Mouse (Mus musculus) kidney, postnatal 0 days (tissue): ENCODE data around the gene Kcnk7. TPM values are rescaled to one million over a fixed set of nuclear protein-coding genes. Genes with fewer than 3 reads are reported as not detected.
A peak's percentile ranks its signal among the peaks of the same experiment; 100 is the strongest.

Experiments
- ATAC-seq: fragments of 200-750 bp; cut with Nextera tagmentation; replicated peaks from 2 replicates; pipeline ENCODE4 v1.8.0; 2017; ENCODE audit warnings: low read depth, moderate number of reproducible peaks, moderate TSS enrichment, moderate library complexity; ENCODE audit not compliant: low FRiP score
- DNase-seq: peaks from one replicate; pipeline ENCODE4 v3.0.0-alpha.2; 2016; ENCODE audit warnings: low spot score
- H3K27ac ChIP-seq: fragments of 300-500 bp; sonication (generic); 2 replicates; pipeline ENCODE4 v1.5.1; 2014; ENCODE audit warnings: mild to moderate bottlenecking
- H3K27me3 ChIP-seq: fragments of 300-500 bp; sonication (generic); 2 replicates; pipeline ENCODE4 v1.6.1; 2014; ENCODE audit warnings: low read length, mixed read lengths; ENCODE audit not compliant: insufficient read depth
- H3K36me3 ChIP-seq: fragments of 300-500 bp; sonication (generic); 2 replicates; pipeline ENCODE4 v1.6.1; 2014; ENCODE audit warnings: low read length, mixed read lengths; ENCODE audit not compliant: insufficient read depth
- H3K4me1 ChIP-seq: fragments of 300-500 bp; sonication (generic); replicated peaks from 2 replicates; pipeline ENCODE4 v1.6.1; 2014; ENCODE audit warnings: antibody characterized with exemption, low read length, mixed read lengths; ENCODE audit not compliant: insufficient read depth
- H3K4me2 ChIP-seq: fragments of 300-500 bp; sonication (generic); 2 replicates; pipeline ENCODE4 v1.6.1; 2014; ENCODE audit warnings: mild to moderate bottlenecking, low read length, moderate library complexity, mixed read lengths
- H3K4me3 ChIP-seq: fragments of 300-500 bp; sonication (generic); replicated peaks from 2 replicates; pipeline ENCODE4 v1.5.1; 2014; ENCODE audit warnings: low read depth, low read length
- H3K9ac ChIP-seq: fragments of 300-500 bp; sonication (generic); 2 replicates; pipeline ENCODE4 v1.6.1; 2014; ENCODE audit warnings: low read depth, low read length
- H3K9me3 ChIP-seq: fragments of 300-500 bp; sonication (generic); replicated peaks from 2 replicates; pipeline ENCODE4 v1.6.1; 2016; ENCODE audit warnings: low read length, inconsistent platforms, mixed read lengths
- CTCF ChIP-seq: IDR thresholded peaks from 2 replicates; pipeline ENCODE4 v1.5.1; 2016; ENCODE audit warnings: antibody characterized with exemption, low read depth, mild to moderate bottlenecking, moderate library complexity
- WGBS: fragments of 180-500 bp; shearing (Covaris S2); extraction: QIAGEN DNeasy Blood & Tissue Kit; methylation state at CpG from one replicate; pipeline ENCODE4 v1.1.7; 2014; 5-methylcytosine and 5-hydroxymethylcytosine counted together
- microRNA-seq: library from miRNA; unstranded; fragments of <30 nt; microRNA quantifications from one replicate; pipeline ENCODE4, GENCODE M21; 2016
- polyA plus RNA-seq: library from polyadenylated mRNA; unstranded; fragments of >200 nt; fragmentation: Nextera tagmentation; extraction: Ambion mirVana; gene quantifications from 2 replicates; pipeline ENCODE4 v1.2.1, GENCODE M21; 2015

Gene Kcnk7
- polyA plus RNA-seq, 1 experiment from 2014 or later = 0.32 TPM

- no peak overlapping the region for H3K9ac ChIP-seq
Measured at GRCm38 (mm10) chr19:5756321-5756985, 52.3 kb downstream of the Kcnk7 start.

More at GRCm38 (mm10) chr19:5756321-5756985, 52.3 kb downstream of the Kcnk7 start:
- 23% methylated on average over 27 of the region's 29 CpGs for WGBS
- peaks cover 8% of the 10 kb centered on the region; the same call in 1 of the 2 replicates for H3K4me1 ChIP-seq
- DNase-seq = peak; percentile 43
- ATAC-seq = no peak
- TF ChIP-seq CTCF = no peak
- H3K4me3 ChIP-seq = no peak overlapping the region
- H3K4me2 ChIP-seq = peak overlapping the region; percentile 43
- H3K27me3 ChIP-seq = no peaks in the 10 kb centered on the region; the same call in 1 of the 2 replicates
- H3K36me3 ChIP-seq = peaks cover 42% of the 10 kb centered on the region
- no peak overlapping the region for H3K27ac ChIP-seq
- H3K9me3 ChIP-seq = no peaks in the 10 kb centered on the region

Small RNA genes within 50 kb of the gene (microRNA-seq; reads per million reads assigned to microRNA genes)
- gene Mir6987 = not detected

Other genes with a start within 250 kb of the Kcnk7 start
- gene Ccdc85b, start 246.5 kb upstream of the Kcnk7 start, polyA plus RNA-seq = 12.2 and 15.6 TPM in 2 replicates
- gene Fibp, start 243.8 kb upstream of the Kcnk7 start, polyA plus RNA-seq = 141 and 150 TPM in 2 replicates
- 0.79 and 1.2 TPM in 2 replicates for gene Ctsw, start 235.9 kb upstream of the Kcnk7 start, polyA plus RNA-seq
- 126 and 140 TPM in 2 replicates for gene Efemp2, start 230.4 kb upstream of the Kcnk7 start, polyA plus RNA-seq
- gene Mus81, start 216.0 kb upstream of the Kcnk7 start, polyA plus RNA-seq = 31.3 and 31.8 TPM in 2 replicates
- 2,170 and 2,281 TPM in 2 replicates for gene Cfl1, start 213.9 kb upstream of the Kcnk7 start, polyA plus RNA-seq
- gene 1700020D05Rik, start 200.6 kb upstream of the Kcnk7 start, polyA plus RNA-seq = 0.13 TPM in 1 of 2 replicates, not detected in the other
- gene Snx32, start 193.8 kb upstream of the Kcnk7 start, polyA plus RNA-seq = 7.6 and 8.0 TPM in 2 replicates
- 12.3 and 13.7 TPM in 2 replicates for gene Ovol1, start 143.7 kb upstream of the Kcnk7 start, polyA plus RNA-seq
- gene Ap5b1, start 136.3 kb upstream of the Kcnk7 start, polyA plus RNA-seq = 7.1 and 7.2 TPM in 2 replicates
- gene Rnaseh2c, start 102.5 kb upstream of the Kcnk7 start, polyA plus RNA-seq = 107 and 128 TPM in 2 replicates
- 54.0 and 56.5 TPM in 2 replicates for gene Kat5, start 94.1 kb upstream of the Kcnk7 start, polyA plus RNA-seq
- 42.6 and 45.5 TPM in 2 replicates for gene Rela, start 66.9 kb upstream of the Kcnk7 start, polyA plus RNA-seq
- 22.5 and 26.2 TPM in 2 replicates for gene Sipa1, start 40.7 kb upstream of the Kcnk7 start, polyA plus RNA-seq
- 35.4 and 39.8 TPM in 2 replicates for gene Map3k11, start 15.6 kb upstream of the Kcnk7 start, polyA plus RNA-seq
- 14.8 and 15.0 TPM in 2 replicates for gene Pcnx3, start 15.5 kb upstream of the Kcnk7 start, polyA plus RNA-seq
- 14.3 and 15.0 TPM in 2 replicates for gene Ehbp1l1, start 21.9 kb downstream of the Kcnk7 start, polyA plus RNA-seq
- 91.0 and 92.7 TPM in 2 replicates for gene Fam89b, start 25.3 kb downstream of the Kcnk7 start, polyA plus RNA-seq
- gene Ltbp3, start 36.5 kb downstream of the Kcnk7 start, polyA plus RNA-seq = 22.3 and 23.9 TPM in 2 replicates
- gene Scyl1, start 67.1 kb downstream of the Kcnk7 start, polyA plus RNA-seq = 63.5 and 65.1 TPM in 2 replicates
- 31.6 and 35.9 TPM in 2 replicates for gene Frmd8, start 170.9 kb downstream of the Kcnk7 start, polyA plus RNA-seq
- gene Slc25a45, start 173.4 kb downstream of the Kcnk7 start, polyA plus RNA-seq = 19.9 and 24.5 TPM in 2 replicates
- 2.9 and 3.6 TPM in 2 replicates for gene Tigd3, start 189.8 kb downstream of the Kcnk7 start, polyA plus RNA-seq
- 108 and 109 TPM in 2 replicates for gene Dpf2, start 208.6 kb downstream of the Kcnk7 start, polyA plus RNA-seq
- 13.2 and 14.2 TPM in 2 replicates for gene Cdc42ep2, start 220.4 kb downstream of the Kcnk7 start, polyA plus RNA-seq